Mouse (Mus musculus) liver, adult (tissue): ENCODE measurements around the gene Apol6.

Experiments used
- GATA4 ChIP-seq: IDR thresholded peaks from 2 replicates; pipeline ENCODE4 v1.6.1; 2014; ENCODE audit warnings: mild to moderate bottlenecking, low read length; ENCODE audit not compliant: insufficient replicate concordance

The Apol6 gene

GRCm38 (mm10) chr15:77104349-77105158, 60.0 kb downstream of the Apol6 start:
- no peak for TF ChIP-seq GATA4

- no peak for TF ChIP-seq GATA4
These were observed 60.7 kb downstream of the Apol6 start for GRCm38 (mm10) chr15:77105273-77105672.
